Mouse (Mus musculus): ENCODE measurements around the gene Rab10. TPM values are rescaled to one million over a fixed set of nuclear protein-coding genes. Genes with fewer than 3 reads are reported as not detected.

The Rab10 gene
- polyA plus RNA-seq, 1 experiment = 156 TPM

- H3K4me1 ChIP-seq (ENCODE audit: control insufficient read depth, insufficient read depth, low read length) = peaks cover 2% of the 10 kb centered on the region; the same call in 1 of the 2 replicates
- no peak for TF ChIP-seq POLR2A (IDR thresholded peaks at IDR 0.05; ENCODE audit: low read depth, low read length)
- no peak for TF ChIP-seq CTCF (IDR thresholded peaks at IDR 0.05; ENCODE audit: borderline replicate concordance, insufficient read depth, low read length)
- H3K4me3 ChIP-seq (ENCODE audit: insufficient read depth, low read length) = no peak overlapping the region
- no peak overlapping the region for H3K27ac ChIP-seq (ENCODE audit: insufficient read depth, low read length)
These were observed 54.3 kb downstream of the Rab10 start for GRCm38 (mm10) chr12:3255435-3255834.

- H3K4me1 ChIP-seq (ENCODE audit: control insufficient read depth, insufficient read depth, low read length) = peaks cover 2% of the 10 kb centered on the region; the same call in 1 of the 2 replicates
- no peak overlapping the region for H3K4me3 ChIP-seq (ENCODE audit: insufficient read depth, low read length)
- H3K27ac ChIP-seq (ENCODE audit: insufficient read depth, low read length) = no peak overlapping the region
- TF ChIP-seq CTCF (IDR thresholded peaks at IDR 0.05; ENCODE audit: borderline replicate concordance, insufficient read depth, low read length) (no peak), POLR2A (IDR thresholded peaks at IDR 0.05; ENCODE audit: low read depth, low read length) (no peak)
These were observed 56.2 kb downstream of the Rab10 start for GRCm38 (mm10) chr12:3253591-3253990.

- TF ChIP-seq POLR2A (IDR thresholded peaks at IDR 0.05; ENCODE audit: low read depth, low read length) = no peak
- no peak for TF ChIP-seq CTCF (IDR thresholded peaks at IDR 0.05; ENCODE audit: borderline replicate concordance, insufficient read depth, low read length)
- Histone ChIP-seq H3K4me1 (ENCODE audit: control insufficient read depth, insufficient read depth, low read length) (no peaks in the 10 kb centered on the region), H3K27ac (ENCODE audit: insufficient read depth, low read length) (no peak overlapping the region), H3K4me3 (ENCODE audit: insufficient read depth, low read length) (no peak overlapping the region)
These were observed 63.7 kb downstream of the Rab10 start for GRCm38 (mm10) chr12:3246091-3246490.

DNA sequence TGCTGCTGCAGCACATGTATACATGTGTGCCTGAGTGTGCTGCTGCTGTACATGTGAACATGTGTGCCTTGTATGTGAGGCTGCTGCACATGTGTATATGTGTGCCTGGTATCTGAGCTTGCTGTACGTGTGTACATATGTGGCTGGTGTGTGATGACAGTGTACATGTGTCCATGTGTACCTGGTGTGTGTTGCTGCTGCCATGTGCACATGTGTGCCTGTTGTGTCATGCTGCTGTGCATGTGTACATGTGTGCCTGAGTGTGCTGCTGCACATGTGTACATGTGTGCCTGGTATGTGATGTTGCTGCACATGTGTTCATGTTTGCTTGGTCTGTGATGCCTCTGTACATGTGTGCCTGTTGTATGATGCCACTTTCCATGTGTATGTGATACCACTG, 70.2 kb downstream of the Rab10 start:
- TF ChIP-seq POLR2A (IDR thresholded peaks at IDR 0.05; ENCODE audit: low read depth, low read length) (no peak), CTCF (IDR thresholded peaks at IDR 0.05; ENCODE audit: borderline replicate concordance, insufficient read depth, low read length) (no peak)
- Histone ChIP-seq H3K27ac (ENCODE audit: insufficient read depth, low read length) (no peak overlapping the region), H3K4me3 (ENCODE audit: insufficient read depth, low read length) (no peak overlapping the region), H3K4me1 (ENCODE audit: control insufficient read depth, insufficient read depth, low read length) (no peaks in the 10 kb centered on the region)

- Histone ChIP-seq H3K4me3 (ENCODE audit: insufficient read depth, low read length) (no peak overlapping the region), H3K27ac (ENCODE audit: insufficient read depth, low read length) (no peak overlapping the region), H3K4me1 (ENCODE audit: control insufficient read depth, insufficient read depth, low read length) (no peaks in the 10 kb centered on the region)
- TF ChIP-seq POLR2A (IDR thresholded peaks at IDR 0.05; ENCODE audit: low read depth, low read length) (no peak), CTCF (IDR thresholded peaks at IDR 0.05; ENCODE audit: borderline replicate concordance, insufficient read depth, low read length) (no peak)
These were observed 71.3 kb downstream of the Rab10 start for GRCm38 (mm10) chr12:3238361-3239051.

- Histone ChIP-seq H3K27ac (ENCODE audit: insufficient read depth, low read length) (no peak overlapping the region), H3K4me1 (ENCODE audit: control insufficient read depth, insufficient read depth, low read length) (no peaks in the 10 kb centered on the region), H3K4me3 (ENCODE audit: insufficient read depth, low read length) (no peak overlapping the region)
- TF ChIP-seq POLR2A (IDR thresholded peaks at IDR 0.05; ENCODE audit: low read depth, low read length) (no peak), CTCF (IDR thresholded peaks at IDR 0.05; ENCODE audit: borderline replicate concordance, insufficient read depth, low read length) (no peak)
These were observed 72.0 kb downstream of the Rab10 start for GRCm38 (mm10) chr12:3237799-3238198.

GRCm38 (mm10) chr12:3236831-3237681, 72.7 kb downstream of the Rab10 start:
- H3K4me1 ChIP-seq (ENCODE audit: control insufficient read depth, insufficient read depth, low read length) = no peaks in the 10 kb centered on the region
- no peak overlapping the region for H3K27ac ChIP-seq (ENCODE audit: insufficient read depth, low read length)
- TF ChIP-seq POLR2A (IDR thresholded peaks at IDR 0.05; ENCODE audit: low read depth, low read length) (no peak), CTCF (IDR thresholded peaks at IDR 0.05; ENCODE audit: borderline replicate concordance, insufficient read depth, low read length) (no peak)
- no peak overlapping the region for H3K4me3 ChIP-seq (ENCODE audit: insufficient read depth, low read length)

DNA sequence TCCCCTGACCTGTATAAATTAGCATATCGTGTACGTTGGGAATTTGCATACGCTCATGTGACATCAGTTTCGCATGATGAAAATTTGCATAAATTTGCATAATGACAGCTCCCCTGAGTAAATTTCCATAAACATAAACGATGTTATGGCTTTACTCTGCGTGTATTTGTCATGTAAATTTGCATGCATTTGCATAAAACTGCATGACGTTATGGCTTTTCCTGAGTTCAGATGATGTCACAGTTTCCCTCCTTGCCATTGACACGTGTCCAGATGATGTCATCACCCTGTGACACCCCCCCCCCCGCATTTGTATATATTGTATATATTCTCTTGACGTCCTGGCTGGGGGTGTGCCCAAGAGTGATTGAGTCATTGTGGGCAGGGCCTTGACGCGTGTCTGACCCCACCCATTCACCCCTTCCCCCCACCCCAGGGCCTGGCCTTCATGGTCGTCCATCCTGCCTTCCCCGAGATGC, 73.6 kb downstream of the Rab10 start:
- Histone ChIP-seq H3K27ac (ENCODE audit: insufficient read depth, low read length) (no peak overlapping the region), H3K4me1 (ENCODE audit: control insufficient read depth, insufficient read depth, low read length) (no peaks in the 10 kb centered on the region), H3K4me3 (ENCODE audit: insufficient read depth, low read length) (peak overlapping the region; percentile 50)

GRCm38 (mm10) chr12:3235646-3236161, 74.1 kb downstream of the Rab10 start:
- TF ChIP-seq POLR2A (IDR thresholded peaks at IDR 0.05; ENCODE audit: low read depth, low read length) (peak; percentile 39; the same call in 1 of the 2 replicates), CTCF (IDR thresholded peaks at IDR 0.05; ENCODE audit: borderline replicate concordance, insufficient read depth, low read length) (peak; percentile 97)

More for the DNA sequence above, 73.6 kb downstream of the Rab10 start:
- TF ChIP-seq CTCF (IDR thresholded peaks at IDR 0.05; ENCODE audit: borderline replicate concordance, insufficient read depth, low read length) = no peak

More at GRCm38 (mm10) chr12:3235646-3236161, 74.1 kb downstream of the Rab10 start:
- Histone ChIP-seq H3K27ac (ENCODE audit: insufficient read depth, low read length) (peak overlapping the region; percentile 38), H3K4me3 (ENCODE audit: insufficient read depth, low read length) (peak overlapping the region; percentile 50), H3K4me1 (ENCODE audit: control insufficient read depth, insufficient read depth, low read length) (no peaks in the 10 kb centered on the region)
